Mouse (Mus musculus): ENCODE measurements around the gene Ppp5c. TPM values are rescaled to one million over a fixed set of nuclear protein-coding genes. Genes with fewer than 3 reads are reported as not detected.
"Not testable (repeated sequence)": the region's sequence is repeated elsewhere in the genome, so short reads cannot be mapped to it uniquely, and the experiment has no call there.

The Ppp5c gene
- total RNA-seq (2017), result 80.2 and 111 TPM in 2 replicates

GRCm38 (mm10) chr7:17027588-17028343, at the start of gene Ppp5c:
Ppp5c (minus strand) TSS chr7:17027924.
- ATAC-seq (replicated peaks in 1 of 2; ENCODE audit: insufficient read depth in 1 of 2, low FRiP score in 2 of 2, low TSS enrichment in 1 of 2, low read depth in 1 of 2, poor library complexity in 2 of 2, severe bottlenecking in 2 of 2), result peak; percentile 14 to 43; a peak in 3 of 4 replicates

DNA sequence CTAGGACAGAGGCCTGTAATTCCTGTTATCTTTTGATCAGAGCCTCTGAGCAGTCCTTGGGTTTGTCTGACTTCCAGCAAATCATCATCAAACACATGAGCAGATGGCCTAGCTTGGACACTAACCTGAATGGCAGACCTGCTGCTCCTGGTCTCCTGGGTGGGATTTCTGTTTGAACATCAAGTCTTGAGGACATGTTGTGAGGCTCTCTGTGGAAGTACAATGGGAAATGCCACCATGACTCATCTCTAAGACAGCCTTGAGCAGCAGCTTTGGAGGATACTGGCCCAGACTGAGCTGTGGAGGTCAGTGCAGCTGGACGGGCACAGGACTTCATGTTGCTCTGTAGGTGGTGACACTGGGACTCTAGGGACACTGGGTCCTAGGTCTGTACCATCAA, 48.8 kb upstream of the Ppp5c start:
- no peak for ATAC-seq (replicated peaks in 1 of 2; ENCODE audit: insufficient read depth in 1 of 2, low FRiP score in 2 of 2, low TSS enrichment in 1 of 2, low read depth in 1 of 2, poor library complexity in 2 of 2, severe bottlenecking in 2 of 2)

GRCm38 (mm10) chr7:17073904-17074615, 46.3 kb upstream of the Ppp5c start, which contains the start of gene Psg16:
Psg16 (plus strand) TSS chr7:17074040.
- ATAC-seq (replicated peaks in 1 of 2; ENCODE audit: insufficient read depth in 1 of 2, low FRiP score in 2 of 2, low TSS enrichment in 1 of 2, low read depth in 1 of 2, poor library complexity in 2 of 2, severe bottlenecking in 2 of 2), result peak; percentile 83 to 92

GRCm38 (mm10) chr7:17073513-17073903, 45.8 kb upstream of the Ppp5c start:
- ATAC-seq (replicated peaks in 1 of 2; ENCODE audit: insufficient read depth in 1 of 2, low FRiP score in 2 of 2, low TSS enrichment in 1 of 2, low read depth in 1 of 2, poor library complexity in 2 of 2, severe bottlenecking in 2 of 2), result no peak

- ATAC-seq (replicated peaks in 1 of 2; ENCODE audit: insufficient read depth in 1 of 2, low FRiP score in 2 of 2, low TSS enrichment in 1 of 2, low read depth in 1 of 2, poor library complexity in 2 of 2, severe bottlenecking in 2 of 2), result not testable (repeated sequence)
These were observed 39.9 kb upstream of the Ppp5c start for GRCm38 (mm10) chr7:17067651-17068050.

GRCm38 (mm10) chr7:17067000-17067399, 39.3 kb upstream of the Ppp5c start:
- ATAC-seq (replicated peaks in 1 of 2; ENCODE audit: insufficient read depth in 1 of 2, low FRiP score in 2 of 2, low TSS enrichment in 1 of 2, low read depth in 1 of 2, poor library complexity in 2 of 2, severe bottlenecking in 2 of 2), result no peak

- ATAC-seq (replicated peaks in 1 of 2; ENCODE audit: insufficient read depth in 1 of 2, low FRiP score in 2 of 2, low TSS enrichment in 1 of 2, low read depth in 1 of 2, poor library complexity in 2 of 2, severe bottlenecking in 2 of 2), result peak; percentile 59 to 78
These were observed 38.7 kb upstream of the Ppp5c start for GRCm38 (mm10) chr7:17066412-17066811.

DNA sequence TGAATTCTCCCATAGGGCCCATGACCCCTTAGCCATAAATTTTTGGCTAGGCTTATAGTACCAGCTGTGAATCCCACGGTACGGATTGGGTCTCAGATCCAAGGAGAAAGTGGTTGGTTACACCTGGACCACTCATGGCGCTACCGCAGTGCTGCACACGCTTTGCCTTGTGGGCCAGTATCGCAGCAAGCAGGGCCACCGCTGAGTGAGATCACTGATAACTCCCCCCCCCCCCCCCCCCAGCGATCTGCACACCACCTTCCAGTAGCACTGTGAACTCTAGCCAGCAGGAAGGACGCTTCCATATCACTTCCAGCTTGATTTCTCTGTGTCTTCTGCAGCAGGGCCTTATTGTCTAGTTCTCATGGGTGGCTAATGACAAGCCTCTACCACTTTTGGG, 37.9 kb upstream of the Ppp5c start:
- ATAC-seq (replicated peaks in 1 of 2; ENCODE audit: insufficient read depth in 1 of 2, low FRiP score in 2 of 2, low TSS enrichment in 1 of 2, low read depth in 1 of 2, poor library complexity in 2 of 2, severe bottlenecking in 2 of 2), result no peak

GRCm38 (mm10) chr7:17062845-17063244, 35.1 kb upstream of the Ppp5c start:
- ATAC-seq (replicated peaks in 1 of 2; ENCODE audit: insufficient read depth in 1 of 2, low FRiP score in 2 of 2, low TSS enrichment in 1 of 2, low read depth in 1 of 2, poor library complexity in 2 of 2, severe bottlenecking in 2 of 2), result peak in 1 of 2 experiments; percentile 34; a peak in 3 of 4 replicates

GRCm38 (mm10) chr7:17062389-17062788, 34.7 kb upstream of the Ppp5c start, which contains the start of gene Hif3a:
Hif3a (minus strand) TSS chr7:17062427.
- ATAC-seq (replicated peaks in 1 of 2; ENCODE audit: insufficient read depth in 1 of 2, low FRiP score in 2 of 2, low TSS enrichment in 1 of 2, low read depth in 1 of 2, poor library complexity in 2 of 2, severe bottlenecking in 2 of 2), result no peak

GRCm38 (mm10) chr7:17060782-17061605, 33.3 kb upstream of the Ppp5c start:
- ATAC-seq (replicated peaks in 1 of 2; ENCODE audit: insufficient read depth in 1 of 2, low FRiP score in 2 of 2, low TSS enrichment in 1 of 2, low read depth in 1 of 2, poor library complexity in 2 of 2, severe bottlenecking in 2 of 2), result no peak

DNA sequence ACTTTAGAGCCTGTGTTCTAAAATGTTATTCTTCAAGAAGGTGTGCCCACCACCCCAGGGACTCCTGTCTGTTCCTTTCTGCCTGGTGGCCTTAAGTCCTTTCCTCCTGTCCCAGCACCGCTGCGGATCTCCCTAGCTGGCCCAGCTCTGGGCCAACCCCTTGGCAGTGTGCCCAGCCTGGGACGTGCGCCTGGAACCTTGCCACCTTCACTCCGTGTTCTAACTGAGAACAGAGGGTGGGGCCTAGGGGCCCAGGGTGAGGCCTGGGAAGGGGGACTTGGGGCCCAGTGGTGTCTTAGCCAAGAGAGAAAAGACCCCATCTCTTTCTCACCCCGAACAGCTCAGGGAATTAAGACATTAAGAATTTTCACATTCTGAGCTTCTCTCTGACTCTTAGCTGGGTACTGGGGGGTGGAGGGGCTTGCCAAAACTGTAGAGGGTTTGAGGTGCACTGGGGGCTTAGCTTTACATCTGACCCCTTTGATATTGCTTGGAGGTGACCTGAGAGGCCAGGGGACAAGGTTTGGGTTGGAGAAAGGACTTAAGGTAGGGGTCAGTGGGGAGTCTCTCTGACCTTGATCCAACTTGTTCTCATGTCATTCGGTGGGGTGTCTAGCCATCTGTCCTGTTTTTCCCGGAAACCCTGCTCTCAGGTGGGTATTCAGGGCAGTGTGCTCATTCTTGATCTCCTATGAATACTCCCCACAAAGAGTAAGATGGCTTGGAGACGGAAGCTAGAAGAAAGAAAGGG, 32.5 kb upstream of the Ppp5c start:
- ATAC-seq (replicated peaks in 1 of 2; ENCODE audit: insufficient read depth in 1 of 2, low FRiP score in 2 of 2, low TSS enrichment in 1 of 2, low read depth in 1 of 2, poor library complexity in 2 of 2, severe bottlenecking in 2 of 2), result peak; percentile 18 to 20; a peak in 3 of 4 replicates

GRCm38 (mm10) chr7:17059463-17059844, 31.7 kb upstream of the Ppp5c start:
- no peak for ATAC-seq (replicated peaks in 1 of 2; ENCODE audit: insufficient read depth in 1 of 2, low FRiP score in 2 of 2, low TSS enrichment in 1 of 2, low read depth in 1 of 2, poor library complexity in 2 of 2, severe bottlenecking in 2 of 2)

DNA sequence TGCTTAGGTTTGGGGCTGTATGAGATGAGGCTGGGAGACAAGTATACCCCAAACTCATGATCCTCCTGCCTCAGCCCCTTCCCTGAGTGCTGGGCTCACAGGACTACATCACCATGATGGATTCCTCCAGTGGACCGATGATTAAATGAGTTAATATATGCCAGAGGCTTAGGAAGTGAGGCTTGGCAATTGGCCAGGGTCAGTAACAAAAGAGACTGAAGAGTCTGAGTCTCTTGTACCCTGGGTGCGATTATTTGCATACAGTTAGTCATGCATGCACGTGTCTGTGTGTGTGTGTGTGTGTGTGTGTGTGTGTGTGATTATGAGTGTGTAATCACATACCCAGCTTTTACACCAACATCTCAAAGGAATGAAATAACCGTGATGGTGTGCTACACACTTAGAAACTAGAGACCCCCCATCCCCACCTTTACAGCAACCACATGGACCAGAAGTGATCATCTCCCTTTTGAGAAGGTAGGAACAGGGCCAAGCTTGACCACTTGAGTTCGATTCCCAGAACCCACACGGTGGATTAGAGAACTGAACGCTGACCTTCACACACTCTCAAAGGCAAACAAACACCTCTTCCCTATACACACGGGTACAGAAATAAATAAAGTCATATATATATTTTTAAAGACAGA, 31.2 kb upstream of the Ppp5c start:
- no peak for ATAC-seq (replicated peaks in 1 of 2; ENCODE audit: insufficient read depth in 1 of 2, low FRiP score in 2 of 2, low TSS enrichment in 1 of 2, low read depth in 1 of 2, poor library complexity in 2 of 2, severe bottlenecking in 2 of 2)

- peak; percentile 33 to 51 for ATAC-seq (replicated peaks in 1 of 2; ENCODE audit: insufficient read depth in 1 of 2, low FRiP score in 2 of 2, low TSS enrichment in 1 of 2, low read depth in 1 of 2, poor library complexity in 2 of 2, severe bottlenecking in 2 of 2)
These were observed 30.5 kb upstream of the Ppp5c start for GRCm38 (mm10) chr7:17058071-17058689.
